Mouse (Mus musculus) myocyte (in vitro differentiated cells): ENCODE data around the gene Vps13a.
"Not testable (repeated sequence)": the region's sequence is repeated elsewhere in the genome, so short reads cannot be mapped to it uniquely, and the experiment has no call there.

Experiments
- E2F4 ChIP-seq: IDR thresholded peaks from one replicate; pipeline ENCODE4 v1.6.1; 2011; ENCODE audit warnings: mild to moderate bottlenecking, control low read depth, moderate library complexity; ENCODE audit not compliant: insufficient read depth
- SRF ChIP-seq: IDR thresholded peaks from one replicate; pipeline ENCODE4 v1.6.1; 2011; ENCODE audit warnings: low read depth; ENCODE audit not compliant: control insufficient read depth, insufficient read length

DNA sequence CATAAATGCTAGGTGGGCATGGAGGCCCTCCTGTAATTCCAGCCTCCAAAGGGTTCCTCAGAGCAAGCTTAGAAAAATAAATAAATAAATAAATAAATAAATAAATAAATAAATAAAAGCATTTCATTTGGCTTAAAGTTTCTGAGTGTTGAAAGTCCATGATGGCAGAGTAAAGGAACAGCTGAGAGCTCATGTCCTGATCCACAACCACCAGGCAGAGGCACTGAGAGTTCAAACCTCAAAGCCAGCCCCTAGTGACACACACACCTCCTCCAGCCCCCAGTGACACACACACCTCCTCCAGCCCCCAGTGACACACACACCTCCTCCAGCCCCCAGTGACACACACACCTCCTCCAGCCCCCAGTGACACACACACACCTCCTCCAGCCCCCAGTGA, 3.3 kb downstream of the Vps13a start:
- not testable (repeated sequence) for TF ChIP-seq E2F4, SRF
